Mouse (Mus musculus) cerebellum, postnatal 25 days (tissue): ENCODE results near the gene Wdr49.
A peak's percentile ranks its signal among the peaks of the same experiment; 100 is the strongest.

ENCODE experiments used
- DNase-seq, 2 experiments: peaks; one replicate each; pipeline ENCODE4 v3.0.0; 2021; ENCODE audit warnings: mixed read lengths in 2 of 2

Wdr49 gene

GRCm38 (mm10) chr3:75482056-75482455 lies at the start of gene Wdr49:
TSS of gene Wdr49 (minus strand) at chr3:75482156.
- no peak for DNase-seq

- DNase-seq, result no peak
Observed at GRCm38 (mm10) chr3:75531074-75531473, 49.1 kb upstream of the Wdr49 start.

- no peak for DNase-seq
Observed at GRCm38 (mm10) chr3:75522527-75522926, 40.6 kb upstream of the Wdr49 start.

GRCm38 (mm10) chr3:75521314-75521713 lies 39.4 kb upstream of the Wdr49 start:
- DNase-seq, result no peak

- DNase-seq, result peak; percentile 9 to 53
Observed at GRCm38 (mm10) chr3:75517631-75518250, 35.8 kb upstream of the Wdr49 start.

GRCm38 (mm10) chr3:75498961-75499960 lies 17.3 kb upstream of the Wdr49 start:
- no peak for DNase-seq

GRCm38 (mm10) chr3:75492913-75493312 lies 11.0 kb upstream of the Wdr49 start:
- no peak for DNase-seq

GRCm38 (mm10) chr3:75475106-75475505 lies 6.8 kb downstream of the Wdr49 start:
- no peak for DNase-seq

GRCm38 (mm10) chr3:75474657-75475056 lies 7.3 kb downstream of the Wdr49 start:
- no peak for DNase-seq

- DNase-seq, result no peak
Observed at GRCm38 (mm10) chr3:75468154-75468553, 13.8 kb downstream of the Wdr49 start.

GRCm38 (mm10) chr3:75430564-75431181 lies 51.3 kb downstream of the Wdr49 start:
- DNase-seq, result no peak

GRCm38 (mm10) chr3:75395918-75396317 lies 86.0 kb downstream of the Wdr49 start:
- DNase-seq, result no peak

GRCm38 (mm10) chr3:75395121-75395895 lies 86.6 kb downstream of the Wdr49 start:
- DNase-seq, result no peak

- no peak for DNase-seq
Observed at GRCm38 (mm10) chr3:75394487-75394886, 87.5 kb downstream of the Wdr49 start.

GRCm38 (mm10) chr3:75381776-75382175 lies 100.2 kb downstream of the Wdr49 start:
- no peak for DNase-seq

GRCm38 (mm10) chr3:75353972-75354371 lies 128.0 kb downstream of the Wdr49 start:
- no peak for DNase-seq

GRCm38 (mm10) chr3:75337196-75337595 lies 144.8 kb downstream of the Wdr49 start:
- DNase-seq, result no peak

- no peak for DNase-seq
Observed at GRCm38 (mm10) chr3:75320999-75321398, 161.0 kb downstream of the Wdr49 start.

- no peak for DNase-seq
Observed at GRCm38 (mm10) chr3:75308861-75309260, 173.1 kb downstream of the Wdr49 start.

- no peak for DNase-seq
Observed at GRCm38 (mm10) chr3:75308228-75308627, 173.7 kb downstream of the Wdr49 start.

- no peak for DNase-seq
Observed at GRCm38 (mm10) chr3:75305584-75305983, 176.4 kb downstream of the Wdr49 start.

- no peak for DNase-seq
Observed at GRCm38 (mm10) chr3:75304621-75305020, 177.3 kb downstream of the Wdr49 start.

GRCm38 (mm10) chr3:75301072-75301471 lies 180.9 kb downstream of the Wdr49 start:
- DNase-seq, result no peak
